Mouse (Mus musculus) neural tube, embryonic 14.5 days (tissue): ENCODE measurements around the gene Sept9. TPM values are rescaled to one million over a fixed set of nuclear protein-coding genes. Genes with fewer than 3 reads are reported as not detected.

Experiments
- ATAC-seq: fragments of 200-750 bp; cut with Nextera tagmentation; 2 replicates; pipeline ENCODE4 v1.8.0; 2017; ENCODE audit warnings: low read depth, mild to moderate bottlenecking, moderate TSS enrichment, moderate library complexity
- H3K27ac ChIP-seq: fragments of 300-500 bp; sonication (generic); 2 replicates; pipeline ENCODE4 v1.5.1; 2014; ENCODE audit warnings: low read depth, mild to moderate bottlenecking, control low read depth, low read length, moderate library complexity, mixed read lengths
- H3K27me3 ChIP-seq: fragments of 300-500 bp; sonication (generic); 2 replicates; pipeline ENCODE4 v1.6.1; 2014; ENCODE audit warnings: low read length; ENCODE audit not compliant: control insufficient read depth, insufficient read depth
- H3K36me3 ChIP-seq: fragments of 300-500 bp; sonication (generic); 2 replicates; pipeline ENCODE4 v1.6.1; 2014; ENCODE audit warnings: low read length, mixed read lengths; ENCODE audit not compliant: control insufficient read depth, insufficient read depth
- H3K4me1 ChIP-seq: fragments of 300-500 bp; sonication (generic); 2 replicates; pipeline ENCODE4 v1.6.1; 2014; ENCODE audit warnings: low read length; ENCODE audit not compliant: control insufficient read depth, insufficient read depth
- H3K4me2 ChIP-seq: fragments of 300-500 bp; sonication (generic); 2 replicates; pipeline ENCODE4 v1.6.1; 2014; ENCODE audit warnings: mild to moderate bottlenecking, low read depth, low read length, control low read depth
- H3K4me3 ChIP-seq: fragments of 300-500 bp; sonication (generic); 2 replicates; pipeline ENCODE4 v1.5.1; 2014; ENCODE audit warnings: low read depth, low read length, control low read depth, mixed read lengths
- H3K9ac ChIP-seq: fragments of 300-500 bp; sonication (generic); replicated peaks from 2 replicates; pipeline ENCODE4 v1.6.1; 2014; ENCODE audit warnings: low read depth, mild to moderate bottlenecking, control low read depth, low read length, mixed read lengths
- H3K9me3 ChIP-seq: fragments of 300-500 bp; sonication (generic); 2 replicates; pipeline ENCODE4 v1.6.1; 2016; ENCODE audit warnings: low read length; ENCODE audit not compliant: control insufficient read depth
- WGBS: fragments of 180-500 bp; shearing (Covaris S2); extraction: QIAGEN DNeasy Blood & Tissue Kit; methylation state at CpG from one replicate; pipeline ENCODE4 v1.1.7; 2014; 5-methylcytosine and 5-hydroxymethylcytosine counted together
- polyA plus RNA-seq: library from polyadenylated mRNA; unstranded; fragments of >200 nt; fragmentation: Nextera tagmentation; extraction: Ambion mirVana; gene quantifications from 2 replicates; pipeline ENCODE4 v1.2.1, GENCODE M21; 2014

The Sept9 gene
- polyA plus RNA-seq, 1 experiment from 2014 or later, result 70.6 TPM

DNA sequence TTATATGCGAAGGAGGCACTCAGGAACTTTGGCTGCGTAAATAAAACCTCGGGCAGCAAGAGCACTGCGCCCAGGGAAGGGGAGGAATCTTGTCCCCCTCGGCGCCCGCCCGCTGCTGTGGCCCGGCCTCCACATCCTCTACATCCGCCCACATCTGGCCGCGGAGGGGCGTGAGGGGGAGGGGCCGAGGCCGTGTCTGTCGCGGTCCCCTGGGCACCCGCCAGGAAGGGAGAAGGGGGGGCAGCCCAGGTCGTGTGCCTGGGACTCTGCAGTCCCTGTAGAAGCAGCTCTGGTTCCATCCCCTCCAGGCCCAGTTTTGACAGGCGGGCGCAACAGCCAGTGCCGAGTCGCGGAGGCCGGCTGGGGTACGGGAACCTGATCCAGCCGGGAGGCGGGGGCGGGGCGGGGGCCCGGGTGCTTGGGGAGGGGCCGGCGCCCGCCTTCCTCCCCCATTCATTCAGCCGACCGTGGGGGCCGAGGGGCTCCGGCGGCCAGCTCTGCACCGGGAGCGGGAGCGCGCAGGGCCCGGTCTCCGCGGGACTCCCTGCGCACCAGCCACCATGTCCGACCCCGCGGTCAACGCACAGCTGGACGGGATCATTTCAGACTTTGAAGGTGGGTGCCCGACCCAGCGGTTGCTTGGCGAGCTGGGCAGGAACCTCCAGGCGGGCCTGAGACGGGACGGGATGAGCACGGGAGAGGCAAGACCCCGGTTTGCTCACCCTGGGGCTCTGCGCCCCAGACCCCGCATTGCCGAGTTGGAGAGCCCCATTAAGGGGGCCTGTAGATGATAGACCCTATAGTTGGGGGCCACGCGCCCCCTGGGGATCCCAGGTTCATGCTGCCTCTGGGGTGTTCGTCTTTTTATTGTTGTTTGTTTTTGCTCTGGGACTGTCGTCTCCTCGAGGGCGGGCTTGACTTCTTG, 66.8 kb downstream of the Sept9 start:
- Histone ChIP-seq H3K4me3 (peak overlapping the region; percentile 43), H3K36me3 (no peaks in the 10 kb centered on the region), H3K27ac (no peak overlapping the region), H3K9ac (peak overlapping the region; percentile 60), H3K9me3 (no peaks in the 10 kb centered on the region), H3K4me2 (peak overlapping the region; percentile 72), H3K27me3 (no peaks in the 10 kb centered on the region), H3K4me1 (peaks cover 26% of the 10 kb centered on the region)
- under 1% methylated on average over 66 of the region's 69 CpGs for WGBS
- peak; percentile 65 for ATAC-seq

DNA sequence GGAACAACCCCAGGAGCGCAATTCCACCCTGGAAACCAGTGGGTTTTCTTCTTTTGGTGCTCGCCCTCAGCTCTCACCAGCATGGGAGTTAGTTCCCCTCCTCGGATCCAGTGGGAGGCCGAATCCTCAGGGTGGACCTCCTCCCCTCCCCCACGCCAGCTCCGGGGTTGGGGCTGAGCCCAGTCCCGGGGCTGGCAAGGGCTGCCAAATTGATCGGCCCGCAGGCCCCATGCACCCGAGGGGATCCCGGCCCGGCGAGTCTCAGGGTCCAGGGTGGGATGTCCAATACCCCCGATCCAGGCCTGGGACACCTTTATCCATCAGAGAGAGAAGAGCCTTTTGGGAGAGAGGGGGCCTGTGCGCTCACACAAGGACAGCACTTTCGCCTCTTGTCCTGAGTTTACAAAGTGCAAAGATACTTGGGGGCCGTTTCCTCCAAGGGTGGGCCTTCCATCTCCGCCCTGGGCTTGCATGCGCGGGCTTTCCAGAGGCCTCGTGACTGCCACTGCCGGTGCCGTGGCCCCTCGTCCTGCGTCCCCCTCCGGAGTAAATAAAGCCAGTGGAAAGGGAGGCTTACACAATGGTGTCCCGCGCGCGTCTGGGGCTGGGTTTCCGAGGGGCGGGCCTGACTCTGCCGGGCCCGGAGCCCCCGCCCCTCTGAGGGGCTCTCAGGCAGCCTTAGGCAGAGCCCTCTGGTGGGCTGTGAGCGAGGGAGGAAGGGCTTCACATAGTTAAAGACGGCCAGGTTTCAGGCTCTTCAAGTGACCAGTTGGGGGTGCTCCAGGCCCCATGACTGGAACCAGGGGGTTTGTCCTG, 67.7 kb downstream of the Sept9 start:
- peak overlapping the region; percentile 44; the same call in 1 of the 2 replicates for H3K27ac ChIP-seq
- H3K4me3 ChIP-seq, result peak overlapping the region; percentile 43
- H3K4me1 ChIP-seq, result peaks cover 26% of the 10 kb centered on the region
- no peaks in the 10 kb centered on the region for H3K27me3 ChIP-seq
- peak overlapping the region; percentile 60; the same call in 1 of the 2 replicates for H3K9ac ChIP-seq
- under 1% methylated on average over 37 of the region's 37 CpGs for WGBS
- no peaks in the 10 kb centered on the region for H3K9me3 ChIP-seq
- H3K36me3 ChIP-seq, result no peaks in the 10 kb centered on the region
- ATAC-seq, result peak; percentile 71
- peak overlapping the region; percentile 72 for H3K4me2 ChIP-seq

DNA sequence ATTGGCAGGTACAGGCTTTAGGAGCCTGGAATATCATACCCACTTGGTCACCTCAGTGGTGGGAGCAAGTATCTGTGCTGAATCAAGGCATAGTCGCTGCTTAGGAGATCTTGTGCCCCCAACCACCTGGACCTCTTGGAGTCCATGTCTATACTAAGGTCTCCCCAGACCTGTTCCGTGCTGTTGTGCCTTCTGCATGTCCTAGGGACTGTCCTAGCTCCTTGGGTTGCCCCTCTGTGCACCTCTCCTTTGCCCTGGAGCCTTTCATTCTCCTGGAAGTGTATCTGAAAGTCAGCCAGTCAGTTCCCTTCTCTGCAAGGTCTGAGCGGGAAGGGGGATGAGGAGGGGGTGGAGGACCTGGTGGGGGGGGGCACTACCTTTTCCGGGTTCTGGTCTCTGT, 68.4 kb downstream of the Sept9 start:
- Histone ChIP-seq H3K4me3 (peak overlapping the region; percentile 43; the same call in 1 of the 2 replicates), H3K4me2 (peak overlapping the region; percentile 72), H3K27ac (no peak overlapping the region), H3K36me3 (no peaks in the 10 kb centered on the region), H3K9me3 (no peaks in the 10 kb centered on the region), H3K4me1 (peaks cover 26% of the 10 kb centered on the region), H3K9ac (no peak overlapping the region), H3K27me3 (no peaks in the 10 kb centered on the region)
- WGBS, result 31% methylated on average over 4 of the region's 4 CpGs
- ATAC-seq, result no peak

DNA sequence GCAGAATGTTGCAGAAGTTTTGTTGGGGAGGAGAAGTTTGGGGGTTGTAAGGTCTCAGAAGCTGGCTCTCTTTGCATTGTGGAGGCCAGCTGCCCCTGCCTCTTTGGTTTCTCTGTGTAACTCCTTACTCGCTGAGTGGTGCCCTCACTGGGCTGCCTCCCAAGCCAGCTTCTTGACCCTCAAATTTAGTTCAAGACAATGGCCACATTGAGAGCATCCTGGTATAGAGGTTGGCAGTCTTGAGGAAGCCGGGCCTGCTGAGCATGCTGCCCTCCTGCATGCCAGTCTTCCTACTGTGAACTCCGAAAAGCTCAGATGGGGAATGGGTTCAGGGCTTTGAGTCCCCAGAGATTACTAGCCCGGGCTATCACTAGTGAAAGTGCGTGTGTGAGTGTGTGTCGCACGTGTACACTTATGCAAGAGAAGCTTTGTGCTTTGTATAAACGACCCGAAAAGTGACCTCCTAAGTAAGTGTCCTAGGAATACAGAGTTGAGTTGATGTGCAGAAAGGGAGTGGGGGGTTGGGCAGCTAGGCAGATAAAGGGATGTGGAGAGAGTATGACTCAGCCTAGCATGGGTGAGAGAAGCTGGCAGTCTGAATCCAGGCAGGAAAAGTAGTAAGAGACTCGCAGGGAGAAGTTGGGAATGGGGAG, 69.0 kb downstream of the Sept9 start:
- H3K4me3 ChIP-seq, result no peak overlapping the region; the same call in 1 of the 2 replicates
- H3K4me1 ChIP-seq, result peaks cover 26% of the 10 kb centered on the region
- WGBS, result 48% methylated on average over 10 of the region's 10 CpGs
- H3K4me2 ChIP-seq, result peak overlapping the region; percentile 72; the same call in 1 of the 2 replicates
- no peaks in the 10 kb centered on the region for H3K36me3 ChIP-seq
- no peak overlapping the region for H3K9ac ChIP-seq
- H3K27me3 ChIP-seq, result no peaks in the 10 kb centered on the region
- no peak for ATAC-seq
- no peaks in the 10 kb centered on the region for H3K9me3 ChIP-seq
- H3K27ac ChIP-seq, result peak overlapping the region; percentile 28; the same call in 1 of the 2 replicates

DNA sequence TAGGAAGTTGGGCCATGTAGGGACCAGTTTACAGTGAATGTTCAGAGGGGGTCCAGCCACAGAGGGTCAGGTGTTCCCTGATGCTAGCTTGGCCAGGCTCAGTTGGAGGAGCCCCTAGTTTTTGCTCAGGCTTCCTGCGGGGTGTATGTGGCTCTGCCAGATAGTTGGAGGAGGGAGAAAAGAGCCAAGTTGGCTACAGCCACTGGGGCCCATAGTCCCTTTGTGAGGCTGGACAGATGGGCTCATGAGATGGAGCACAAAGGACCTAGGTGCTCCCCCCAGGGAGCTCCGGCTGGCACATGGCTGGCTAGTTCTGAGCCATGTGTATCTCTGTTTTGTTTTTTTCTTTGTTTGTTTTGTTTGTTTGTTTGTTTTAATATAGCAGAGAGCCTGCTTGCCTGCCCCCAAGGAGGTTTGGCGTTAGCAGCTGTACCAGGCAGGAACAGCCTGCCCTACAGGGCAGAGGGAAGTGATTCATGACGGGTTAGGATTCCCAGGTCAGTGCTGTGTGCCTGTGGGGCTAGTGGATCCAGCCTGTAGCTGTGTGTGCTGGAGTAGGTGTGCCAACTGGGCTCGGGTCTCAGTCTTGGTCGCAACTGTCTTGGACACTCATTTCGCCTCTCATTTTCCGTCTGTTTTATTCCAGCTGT, 69.7 kb downstream of the Sept9 start:
- no peak overlapping the region; the same call in 1 of the 2 replicates for H3K4me2 ChIP-seq

DNA sequence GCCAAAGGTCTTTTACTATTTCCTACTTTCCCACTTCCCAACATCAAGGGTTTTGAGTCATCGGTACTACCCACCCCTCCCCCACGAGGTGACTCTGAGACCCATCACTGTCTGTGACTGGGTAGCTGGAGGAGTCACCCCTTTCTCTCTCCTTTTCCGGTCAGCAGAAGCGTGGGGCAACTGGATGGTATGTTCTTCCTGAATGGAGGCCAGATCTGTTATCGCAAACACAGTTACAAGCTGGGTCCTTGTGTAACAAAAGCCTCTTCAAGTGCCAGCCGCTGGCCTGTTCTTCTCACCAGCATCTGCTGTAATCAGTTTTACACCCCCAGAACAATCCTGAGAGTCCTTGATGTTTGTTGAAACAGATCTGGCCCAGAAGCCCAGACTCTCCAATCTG, 70.5 kb downstream of the Sept9 start:
- no peak overlapping the region for H3K9ac ChIP-seq
- H3K4me2 ChIP-seq, result no peak overlapping the region
- no peak overlapping the region for H3K27ac ChIP-seq
- no peak for ATAC-seq
- 54% methylated on average over 6 of the region's 6 CpGs for whole genome bisulfite sequencing
- no peak overlapping the region for H3K4me3 ChIP-seq
- H3K27me3 ChIP-seq, result no peaks in the 10 kb centered on the region
- H3K9me3 ChIP-seq, result no peaks in the 10 kb centered on the region
- H3K4me1 ChIP-seq, result peaks cover 26% of the 10 kb centered on the region
- H3K36me3 ChIP-seq, result no peaks in the 10 kb centered on the region

More for the DNA sequence above, 69.7 kb downstream of the Sept9 start:
- no peaks in the 10 kb centered on the region for H3K9me3 ChIP-seq
- H3K4me3 ChIP-seq, result no peak overlapping the region
- no peaks in the 10 kb centered on the region for H3K36me3 ChIP-seq
- H3K27me3 ChIP-seq, result no peaks in the 10 kb centered on the region
- WGBS, result 46% methylated on average over 8 of the region's 8 CpGs
- no peak overlapping the region for H3K9ac ChIP-seq
- no peak for ATAC-seq
- H3K4me1 ChIP-seq, result peaks cover 26% of the 10 kb centered on the region
- 0 out of 2 replicates have a peak overlapping the region, but pooled peaks have one; percentile 28 for H3K27ac ChIP-seq

DNA sequence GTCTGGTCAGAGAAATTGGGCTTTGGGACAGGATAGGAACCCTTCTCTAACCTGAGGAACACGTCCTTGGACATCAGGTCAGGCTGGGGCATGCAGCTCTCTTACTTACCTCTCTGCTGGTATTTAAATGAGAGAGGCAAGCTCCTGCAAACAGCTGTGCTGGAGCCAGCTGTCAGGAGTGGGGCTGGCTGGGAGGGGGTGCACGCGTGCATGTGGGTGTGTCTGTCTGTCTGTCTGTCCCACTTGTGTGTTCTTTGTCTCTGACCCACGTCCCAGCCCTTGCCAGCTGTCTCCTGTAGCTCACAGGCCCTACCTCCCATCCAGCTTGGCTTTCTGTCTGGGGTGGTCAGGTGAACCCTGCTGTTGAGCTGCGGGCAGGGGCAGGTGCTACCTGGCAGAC, 75.5 kb downstream of the Sept9 start:
- 0 out of 2 replicates have a peak, but pooled peaks cover 15% of the 10 kb centered on the region for H3K4me1 ChIP-seq
- H3K27me3 ChIP-seq, result no peaks in the 10 kb centered on the region
- WGBS, result 79% methylated on average over 5 of the region's 5 CpGs
- no peak overlapping the region for H3K4me3 ChIP-seq
- H3K36me3 ChIP-seq, result no peaks in the 10 kb centered on the region
- no peak overlapping the region for H3K9ac ChIP-seq
- H3K27ac ChIP-seq, result no peak overlapping the region
- no peak for ATAC-seq
- no peaks in the 10 kb centered on the region for H3K9me3 ChIP-seq
- H3K4me2 ChIP-seq, result no peak overlapping the region

DNA sequence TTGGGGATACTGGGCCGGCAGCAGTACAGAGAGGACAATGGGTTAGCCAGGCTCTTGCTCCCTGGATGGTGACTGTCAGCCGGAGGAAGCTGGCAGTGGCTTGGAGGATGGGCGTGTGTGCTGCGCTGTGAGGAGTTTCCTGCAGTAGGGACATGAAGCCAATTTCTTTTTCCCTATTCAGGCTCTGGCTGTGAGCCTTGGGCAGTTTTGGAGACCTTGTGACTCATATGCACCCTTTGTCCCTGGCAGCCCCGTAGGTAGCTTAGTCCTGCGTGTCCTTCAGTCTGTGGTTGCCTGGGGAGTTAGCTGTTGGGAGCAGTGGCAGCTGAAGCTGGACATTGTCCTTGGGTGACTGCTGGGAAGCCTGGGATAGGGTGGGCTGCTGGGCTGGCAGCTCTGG, 76.5 kb downstream of the Sept9 start:
- no peak for ATAC-seq
- no peaks in the 10 kb centered on the region for H3K27me3 ChIP-seq
- 0 out of 2 replicates have a peak, but pooled peaks cover 15% of the 10 kb centered on the region for H3K4me1 ChIP-seq
- H3K27ac ChIP-seq, result no peak overlapping the region
- no peaks in the 10 kb centered on the region for H3K9me3 ChIP-seq
- 27% methylated on average over 6 of the region's 6 CpGs for WGBS
- no peaks in the 10 kb centered on the region for H3K36me3 ChIP-seq
- H3K4me2 ChIP-seq, result no peak overlapping the region
- H3K9ac ChIP-seq, result 0 out of 2 replicates have a peak overlapping the region, but pooled peaks have one; percentile 11
- no peak overlapping the region for H3K4me3 ChIP-seq
